Mouse (Mus musculus): ENCODE data around the gene Kif2c. TPM values are rescaled to one million over a fixed set of nuclear protein-coding genes. Genes with fewer than 3 reads are reported as not detected.

Kif2c gene
- total and polyA plus RNA-seq, 2 experiments from 2014 or later = 6.9 to 8.4 TPM

DNA sequence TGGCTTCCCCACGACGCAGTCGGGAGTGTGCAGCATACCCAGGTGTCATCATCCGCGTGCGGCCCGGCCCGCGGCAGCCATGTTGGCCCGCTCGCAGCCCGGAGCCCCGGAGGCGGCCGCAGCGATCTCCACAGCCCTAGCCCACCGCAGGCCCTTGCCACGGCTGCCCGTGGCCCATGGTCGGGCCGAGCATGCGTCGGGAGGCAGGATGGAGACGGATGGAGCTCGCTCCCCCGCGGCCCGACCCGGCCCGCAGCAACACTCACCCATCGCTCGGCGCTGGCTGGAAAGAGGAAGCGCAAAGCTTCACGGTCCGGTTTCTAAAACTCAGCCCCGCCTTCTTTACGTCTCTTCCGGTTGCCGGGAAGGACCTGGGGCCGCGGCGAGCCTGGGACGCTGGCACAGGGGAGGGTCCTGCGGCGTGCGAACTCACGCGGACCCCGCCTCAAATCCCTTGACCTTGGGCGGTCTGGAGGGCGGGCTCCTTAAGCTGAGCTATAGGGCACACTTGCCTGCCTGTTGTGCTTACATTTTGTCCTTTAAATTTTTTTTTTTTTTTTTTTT lies 26.6 kb downstream of the Kif2c start, which contains the start of gene Rps8:
Rps8 (minus strand) TSS at position 452 of the 564 bp plus-strand sequence.
- DNase-seq (ENCODE audit: low spot score) = peak; percentile 95
- ATAC-seq = peak; percentile 94
- WGBS = under 1% methylated on average over 51 of the region's 52 CpGs
- H3K4me1 ChIP-seq (ENCODE audit: insufficient read depth, low read length) = no peaks in the 10 kb centered on the region
- H3K27me3 ChIP-seq (ENCODE audit: insufficient read depth, low read length) = no peaks in the 10 kb centered on the region
- peak within 1 kb of the TSS; percentile 97 for H3K4me3 ChIP-seq (ENCODE audit: low read length)
- peak within 1 kb of the TSS; percentile 96 for H3K9ac ChIP-seq (replicated peaks; ENCODE audit: low read length)
- no peak for TF ChIP-seq CTCF (IDR thresholded peaks at IDR 0.05; ENCODE audit: low read depth)
- peak within 1 kb of the TSS; percentile 97 for H3K4me2 ChIP-seq (ENCODE audit: low read depth, low read length)
- no peaks in the 10 kb centered on the region for H3K9me3 ChIP-seq (ENCODE audit: low read length)
- peak within 1 kb of the TSS; percentile 96 for H3K27ac ChIP-seq
- peaks cover 13% of the 10 kb centered on the region; the same call in 1 of the 2 replicates for H3K36me3 ChIP-seq (ENCODE audit: insufficient read depth, low read length)

- DNase-seq (ENCODE audit: low spot score) = no peak
- WGBS = 2% methylated on average over 44 of the region's 44 CpGs
Measured at GRCm38 (mm10) chr4:117155020-117155791, 27.2 kb downstream of the Kif2c start.

DNA sequence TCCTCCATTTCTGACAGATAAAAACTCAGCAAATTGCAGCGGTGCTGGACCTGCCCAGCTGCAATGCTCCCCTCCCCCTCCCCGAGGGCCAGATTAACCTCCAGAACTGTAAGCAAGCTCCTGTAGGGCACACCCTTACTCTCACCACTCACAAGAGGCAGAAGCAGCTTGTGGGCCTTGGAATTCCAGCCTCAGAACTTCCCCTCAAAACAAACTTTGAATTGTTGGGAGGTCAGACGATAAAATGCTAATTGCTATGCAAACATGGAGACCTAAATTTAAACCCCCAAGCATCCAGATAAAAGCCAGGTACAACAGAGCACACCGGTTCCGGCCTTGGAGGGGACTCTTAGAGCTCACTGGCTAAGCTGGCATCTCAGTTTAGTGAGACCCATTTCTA lies 29.7 kb downstream of the Kif2c start:
- H3K4me2 ChIP-seq (ENCODE audit: low read depth, low read length) = no peak overlapping the region
- ATAC-seq = no peak
- TF ChIP-seq CTCF (IDR thresholded peaks at IDR 0.05; ENCODE audit: low read depth) = no peak
- no peaks in the 10 kb centered on the region for H3K4me1 ChIP-seq (ENCODE audit: insufficient read depth, low read length)
- H3K36me3 ChIP-seq (ENCODE audit: insufficient read depth, low read length) = peaks cover 24% of the 10 kb centered on the region; the same call in 1 of the 2 replicates
- H3K27me3 ChIP-seq (ENCODE audit: insufficient read depth, low read length) = no peaks in the 10 kb centered on the region
- DNase-seq (ENCODE audit: low spot score) = no peak
- no peak overlapping the region for H3K4me3 ChIP-seq (ENCODE audit: low read length)
- 84% methylated on average over 5 of the region's 5 CpGs for WGBS
- no peak overlapping the region for H3K9ac ChIP-seq (replicated peaks; ENCODE audit: low read length)
- no peak overlapping the region for H3K27ac ChIP-seq
- H3K9me3 ChIP-seq (ENCODE audit: low read length) = no peaks in the 10 kb centered on the region

More at GRCm38 (mm10) chr4:117155020-117155791, 27.2 kb downstream of the Kif2c start:
- peaks cover 20% of the 10 kb centered on the region; the same call in 1 of the 2 replicates for H3K36me3 ChIP-seq (ENCODE audit: insufficient read depth, low read length)
- no peaks in the 10 kb centered on the region for H3K9me3 ChIP-seq (ENCODE audit: low read length)
- no peaks in the 10 kb centered on the region for H3K27me3 ChIP-seq (ENCODE audit: insufficient read depth, low read length)
- peak overlapping the region; percentile 97 for H3K4me2 ChIP-seq (ENCODE audit: low read depth, low read length)
- H3K4me3 ChIP-seq (ENCODE audit: low read length) = peak overlapping the region; percentile 97
- TF ChIP-seq CTCF (IDR thresholded peaks at IDR 0.05; ENCODE audit: low read depth) = no peak
- no peaks in the 10 kb centered on the region for H3K4me1 ChIP-seq (ENCODE audit: insufficient read depth, low read length)
- peak; percentile 27 for ATAC-seq
- H3K9ac ChIP-seq (replicated peaks; ENCODE audit: low read length) = peak overlapping the region; percentile 96
- peak overlapping the region; percentile 96 for H3K27ac ChIP-seq

DNA sequence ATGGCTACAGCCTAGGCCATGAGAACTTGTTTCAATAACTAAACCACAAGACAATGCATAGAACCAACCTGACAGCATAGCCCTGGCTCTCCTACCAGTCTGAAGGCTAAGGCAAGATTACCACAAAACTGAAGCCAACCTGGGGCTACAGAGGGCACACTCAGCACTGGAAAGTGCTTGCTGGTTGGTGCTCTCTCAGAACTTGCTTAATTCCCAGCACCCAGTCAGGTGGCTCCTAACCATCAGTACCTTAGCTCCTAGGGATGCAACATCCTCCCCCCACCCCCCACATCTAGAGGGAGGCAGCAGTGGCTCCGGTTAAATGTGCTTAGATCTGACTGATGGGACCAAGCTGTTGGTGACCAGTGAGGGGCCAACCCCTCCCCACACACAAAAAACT lies 31.0 kb downstream of the Kif2c start:
- no peaks in the 10 kb centered on the region for H3K4me1 ChIP-seq (ENCODE audit: insufficient read depth, low read length)
- H3K27ac ChIP-seq = no peak overlapping the region
- H3K4me2 ChIP-seq (ENCODE audit: low read depth, low read length) = no peak overlapping the region
- H3K36me3 ChIP-seq (ENCODE audit: insufficient read depth, low read length) = peaks cover 24% of the 10 kb centered on the region; the same call in 1 of the 2 replicates
- ATAC-seq (no peak), DNase-seq (ENCODE audit: low spot score) (no peak)
- no peaks in the 10 kb centered on the region for H3K27me3 ChIP-seq (ENCODE audit: insufficient read depth, low read length)
- 79% methylated on average over 1 of the region's 1 CpGs for WGBS
- no peak for TF ChIP-seq CTCF (IDR thresholded peaks at IDR 0.05; ENCODE audit: low read depth)
- no peak overlapping the region for H3K4me3 ChIP-seq (ENCODE audit: low read length)
- H3K9me3 ChIP-seq (ENCODE audit: low read length) = no peaks in the 10 kb centered on the region
- H3K9ac ChIP-seq (replicated peaks; ENCODE audit: low read length) = no peak overlapping the region

DNA sequence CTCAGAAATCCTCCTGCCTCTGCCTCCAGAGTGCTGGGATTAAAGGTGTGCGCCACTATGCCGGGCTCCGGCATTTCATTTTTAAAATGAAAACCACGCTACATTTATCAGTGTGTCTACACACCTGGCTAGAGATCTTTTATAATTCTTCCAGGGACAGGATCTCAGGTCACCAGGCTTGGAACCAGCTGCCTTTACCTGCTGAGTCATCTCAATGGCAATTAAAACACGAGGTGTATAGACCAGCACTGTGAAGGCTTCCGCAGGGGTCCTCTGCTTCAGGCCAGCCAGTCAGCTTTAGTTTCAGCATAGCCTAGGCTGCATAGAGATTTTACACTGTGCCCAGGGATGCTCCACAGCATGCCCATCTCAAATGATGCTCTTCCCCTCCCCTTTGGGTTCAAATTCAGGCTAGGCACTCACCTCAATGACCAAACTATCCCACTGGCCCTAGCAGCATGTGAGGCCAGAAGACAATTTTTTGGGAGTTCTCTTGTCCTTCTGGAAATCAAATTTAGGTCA lies 32.2 kb downstream of the Kif2c start:
- TF ChIP-seq CTCF (IDR thresholded peaks at IDR 0.05; ENCODE audit: low read depth) = no peak
- ATAC-seq = no peak
- 90% methylated on average over 6 of the region's 6 CpGs for WGBS
- Histone ChIP-seq H3K27ac (no peak overlapping the region), H3K36me3 (ENCODE audit: insufficient read depth, low read length) (peaks cover 24% of the 10 kb centered on the region; the same call in 1 of the 2 replicates), H3K4me3 (ENCODE audit: low read length) (no peak overlapping the region), H3K9ac (replicated peaks; ENCODE audit: low read length) (no peak overlapping the region), H3K9me3 (ENCODE audit: low read length) (no peaks in the 10 kb centered on the region), H3K4me1 (ENCODE audit: insufficient read depth, low read length) (no peaks in the 10 kb centered on the region), H3K27me3 (ENCODE audit: insufficient read depth, low read length) (no peaks in the 10 kb centered on the region), H3K4me2 (ENCODE audit: low read depth, low read length) (no peak overlapping the region)
- no peak for DNase-seq (ENCODE audit: low spot score)

GRCm38 (mm10) chr4:117149291-117150211 lies 32.9 kb downstream of the Kif2c start:
- TF ChIP-seq CTCF (IDR thresholded peaks at IDR 0.05; ENCODE audit: low read depth) = no peak
- H3K4me3 ChIP-seq (ENCODE audit: low read length) = no peak overlapping the region
- 79% methylated on average over 6 of the region's 6 CpGs for WGBS
- no peak for DNase-seq (ENCODE audit: low spot score)
- no peaks in the 10 kb centered on the region for H3K27me3 ChIP-seq (ENCODE audit: insufficient read depth, low read length)
- no peak overlapping the region for H3K27ac ChIP-seq
- no peak overlapping the region for H3K4me2 ChIP-seq (ENCODE audit: low read depth, low read length)
- H3K9ac ChIP-seq (replicated peaks; ENCODE audit: low read length) = no peak overlapping the region
- H3K4me1 ChIP-seq (ENCODE audit: insufficient read depth, low read length) = no peaks in the 10 kb centered on the region
- H3K36me3 ChIP-seq (ENCODE audit: insufficient read depth, low read length) = peaks cover 24% of the 10 kb centered on the region; the same call in 1 of the 2 replicates
- no peaks in the 10 kb centered on the region for H3K9me3 ChIP-seq (ENCODE audit: low read length)
- ATAC-seq = no peak
